Mouse (Mus musculus): Measurements from ENCODE around the gene 4921536K21Rik. TPM values are rescaled to one million over a fixed set of nuclear protein-coding genes. Genes with fewer than 3 reads are reported as not detected.
"Not testable (repeated sequence)": the region's sequence is repeated elsewhere in the genome, so short reads cannot be mapped to it uniquely, and the experiment has no call there.

Gene 4921536K21Rik
- polyA plus RNA-seq, 1 experiment from 2014 or later: not detected

GRCm38 (mm10) chr11:3914109-3914840 lies 19.4 kb upstream of the 4921536K21Rik start, which contains the start of gene Slc35e4:
TSS of gene Slc35e4 (minus strand) at chr11:3914664.
- H3K9me3 ChIP-seq (ENCODE audit: control insufficient read depth, low read length): no peaks in the 10 kb centered on the region
- WGBS: under 1% methylated on average over 28 of the region's 28 CpGs
- H3K4me2 ChIP-seq (ENCODE audit: low read length): peak within 1 kb of the TSS; percentile 96
- ATAC-seq (ENCODE audit: insufficient number of reproducible peaks, insufficient read depth, low FRiP score, low read depth): peak; percentile 55
- H3K27me3 ChIP-seq (ENCODE audit: control insufficient read depth, insufficient read depth, low read length): no peaks in the 10 kb centered on the region
- H3K9ac ChIP-seq (ENCODE audit: low read length): peak within 1 kb of the TSS; percentile 75
- H3K4me1 ChIP-seq (ENCODE audit: control insufficient read depth in 2 of 2, insufficient read depth in 2 of 2, low read length in 2 of 2): peaks cover 29 to 40% of the 10 kb centered on the region in 2 experiments
- peak within 1 kb of the TSS; percentile 56 to 75; a peak in 3 of 4 replicates for H3K27ac ChIP-seq (replicated peaks in 1 of 2; ENCODE audit: control insufficient read depth in 1 of 2, insufficient read depth in 1 of 2, low read depth in 2 of 2, low read length in 2 of 2)
- H3K4me3 ChIP-seq (ENCODE audit: control insufficient read depth in 1 of 2, insufficient read depth in 1 of 2, low read depth in 1 of 2, low read length in 2 of 2): peak within 1 kb of the TSS; percentile 53 to 67
- peaks cover 13% of the 10 kb centered on the region for H3K36me3 ChIP-seq (ENCODE audit: control insufficient read depth, insufficient read depth, low read length)

GRCm38 (mm10) chr11:3913316-3914108 lies 18.6 kb upstream of the 4921536K21Rik start:
- under 1% methylated on average over 62 of the region's 65 CpGs for WGBS
- Histone ChIP-seq H3K4me2 (ENCODE audit: low read length) (peak overlapping the region; percentile 96), H3K4me3 (ENCODE audit: control insufficient read depth in 1 of 2, insufficient read depth in 1 of 2, low read depth in 1 of 2, low read length in 2 of 2) (peak overlapping the region; percentile 53 to 67), H3K27ac (replicated peaks in 1 of 2; ENCODE audit: control insufficient read depth in 1 of 2, insufficient read depth in 1 of 2, low read depth in 2 of 2, low read length in 2 of 2) (peak overlapping the region; percentile 56 to 75; a peak in 3 of 4 replicates), H3K27me3 (ENCODE audit: control insufficient read depth, insufficient read depth, low read length) (no peaks in the 10 kb centered on the region), H3K9me3 (ENCODE audit: control insufficient read depth, low read length) (no peaks in the 10 kb centered on the region), H3K36me3 (ENCODE audit: control insufficient read depth, insufficient read depth, low read length) (peaks cover 10% of the 10 kb centered on the region; the same call in 1 of the 2 replicates), H3K9ac (ENCODE audit: low read length) (peak overlapping the region; percentile 75), H3K4me1 (ENCODE audit: control insufficient read depth in 2 of 2, insufficient read depth in 2 of 2, low read length in 2 of 2) (peaks cover 29 to 40% of the 10 kb centered on the region in 2 experiments)
- ATAC-seq (ENCODE audit: insufficient number of reproducible peaks, insufficient read depth, low FRiP score, low read depth): peak; percentile 84

DNA sequence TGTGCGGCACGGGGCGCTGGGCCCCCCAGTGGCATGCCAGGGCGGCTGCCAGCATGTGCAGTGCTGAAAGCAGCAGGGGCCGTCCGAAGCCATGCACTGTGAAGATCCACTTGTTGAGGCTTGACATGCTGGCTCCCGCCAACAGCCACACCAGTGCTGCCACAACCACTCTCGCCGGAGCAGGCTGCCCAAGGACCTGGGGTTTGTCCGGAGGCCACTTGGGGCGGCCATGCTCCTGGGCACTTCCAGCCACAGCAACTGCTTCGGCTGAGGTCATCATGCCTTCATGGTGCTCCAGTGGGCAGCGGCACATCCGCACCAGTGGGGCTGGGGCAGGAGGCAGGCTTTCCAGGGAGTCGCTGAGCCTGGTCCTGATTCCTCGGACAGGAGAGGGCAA lies 18.0 kb upstream of the 4921536K21Rik start:
- H3K27me3 ChIP-seq (ENCODE audit: control insufficient read depth, insufficient read depth, low read length): no peaks in the 10 kb centered on the region

DNA sequence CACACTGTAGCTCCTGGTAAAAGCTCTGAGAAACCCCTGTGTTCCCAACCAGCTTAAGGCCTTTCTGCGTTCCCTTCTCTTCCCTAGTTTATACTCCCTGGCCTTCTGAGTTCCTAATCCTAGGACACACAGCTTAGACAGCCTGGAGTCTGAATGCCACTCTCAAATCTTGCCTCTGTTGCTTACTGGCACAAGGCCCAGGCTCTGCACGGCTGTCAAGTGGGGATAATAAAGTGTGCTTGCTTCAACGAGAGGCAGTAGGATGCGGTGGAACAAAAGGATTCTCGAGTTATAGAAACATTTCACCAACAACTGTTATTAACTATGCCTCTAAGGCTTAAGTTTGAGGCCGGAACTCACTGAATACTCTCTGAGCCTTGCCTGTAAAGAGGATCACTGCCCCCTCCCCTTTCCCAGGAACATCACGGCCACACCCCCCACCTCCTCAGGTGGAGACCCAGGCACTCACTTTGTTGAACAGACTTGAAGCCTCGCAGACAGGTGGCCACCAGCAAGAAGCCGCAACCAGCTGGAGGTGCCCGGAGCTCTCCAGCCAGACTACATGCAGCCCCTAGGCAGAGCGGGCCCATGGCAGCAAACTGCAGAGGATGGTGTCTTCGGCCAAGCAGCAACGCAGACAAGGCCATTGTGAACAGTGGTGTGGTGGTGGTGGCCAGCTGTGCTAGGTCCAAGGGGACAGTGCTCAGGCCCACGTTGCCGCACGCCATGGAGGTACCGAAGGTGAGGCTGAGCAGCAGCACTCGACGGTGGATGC lies 17.4 kb upstream of the 4921536K21Rik start:
- 0 out of 4 replicates have a peak overlapping the region, but pooled peaks of 1 of the 2 experiments have one; percentile 23 for H3K27ac ChIP-seq (replicated peaks in 1 of 2; ENCODE audit: control insufficient read depth in 1 of 2, insufficient read depth in 1 of 2, low read depth in 2 of 2, low read length in 2 of 2)

More for the DNA sequence above, 18.0 kb upstream of the 4921536K21Rik start:
- WGBS: 4% methylated on average over 16 of the region's 16 CpGs
- no peaks in the 10 kb centered on the region for H3K9me3 ChIP-seq (ENCODE audit: control insufficient read depth, low read length)
- peak overlapping the region; percentile 96 for H3K4me2 ChIP-seq (ENCODE audit: low read length)
- no peak for ATAC-seq (ENCODE audit: insufficient number of reproducible peaks, insufficient read depth, low FRiP score, low read depth)
- H3K4me3 ChIP-seq (ENCODE audit: control insufficient read depth in 1 of 2, insufficient read depth in 1 of 2, low read depth in 1 of 2, low read length in 2 of 2): peak overlapping the region; percentile 53 to 67
- H3K36me3 ChIP-seq (ENCODE audit: control insufficient read depth, insufficient read depth, low read length): peaks cover 10% of the 10 kb centered on the region; the same call in 1 of the 2 replicates
- peaks cover 29 to 40% of the 10 kb centered on the region in 2 experiments for H3K4me1 ChIP-seq (ENCODE audit: control insufficient read depth in 2 of 2, insufficient read depth in 2 of 2, low read length in 2 of 2)
- H3K27ac ChIP-seq (replicated peaks in 1 of 2; ENCODE audit: control insufficient read depth in 1 of 2, insufficient read depth in 1 of 2, low read depth in 2 of 2, low read length in 2 of 2): no peak overlapping the region
- H3K9ac ChIP-seq (ENCODE audit: low read length): peak overlapping the region; percentile 75

DNA sequence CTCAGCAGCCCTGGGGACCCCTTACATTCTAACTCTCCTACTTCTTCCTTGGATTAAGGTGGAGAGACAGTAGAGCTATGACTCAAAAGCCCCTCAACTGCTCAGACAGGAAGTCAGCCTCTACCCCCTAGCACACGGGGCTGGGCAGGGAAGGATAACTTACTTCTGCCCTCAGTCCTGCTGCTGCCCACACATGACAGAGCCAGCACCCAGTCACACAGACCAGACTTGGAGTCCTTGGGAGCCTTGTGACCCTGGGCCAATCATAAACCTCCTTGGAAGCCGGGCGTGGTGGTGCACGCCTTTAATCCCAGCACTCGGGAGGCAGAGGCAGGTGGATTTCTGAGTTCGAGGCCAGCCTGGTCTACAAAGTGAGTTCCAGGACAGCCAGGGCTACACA lies 16.5 kb upstream of the 4921536K21Rik start:
- not testable (repeated sequence) for H3K27me3 ChIP-seq (ENCODE audit: control insufficient read depth, insufficient read depth, low read length); H3K36me3 ChIP-seq (ENCODE audit: control insufficient read depth, insufficient read depth, low read length); H3K9ac ChIP-seq (ENCODE audit: low read length); H3K4me3 ChIP-seq (ENCODE audit: control insufficient read depth in 1 of 2, insufficient read depth in 1 of 2, low read depth in 1 of 2, low read length in 2 of 2); ATAC-seq (ENCODE audit: insufficient number of reproducible peaks, insufficient read depth, low FRiP score, low read depth); H3K9me3 ChIP-seq (ENCODE audit: control insufficient read depth, low read length)
- 85% methylated on average over 5 of the region's 6 CpGs for WGBS
- H3K27ac ChIP-seq (replicated peaks in 1 of 2; ENCODE audit: control insufficient read depth in 1 of 2, insufficient read depth in 1 of 2, low read depth in 2 of 2, low read length in 2 of 2): 0 out of 4 replicates have a peak overlapping the region, but pooled peaks of 1 of the 2 experiments have one; percentile 17
- H3K4me1 ChIP-seq (ENCODE audit: control insufficient read depth in 2 of 2, insufficient read depth in 2 of 2, low read length in 2 of 2): peaks cover 29 to 40% of the 10 kb centered on the region in 2 experiments
- peak overlapping the region; percentile 96; the same call in 1 of the 2 replicates for H3K4me2 ChIP-seq (ENCODE audit: low read length)

More for the DNA sequence above, 17.4 kb upstream of the 4921536K21Rik start:
- Histone ChIP-seq H3K4me1 (ENCODE audit: control insufficient read depth in 2 of 2, insufficient read depth in 2 of 2, low read length in 2 of 2) (peaks cover 29 to 40% of the 10 kb centered on the region in 2 experiments), H3K4me3 (ENCODE audit: control insufficient read depth in 1 of 2, insufficient read depth in 1 of 2, low read depth in 1 of 2, low read length in 2 of 2) (peak overlapping the region; percentile 53 to 67), H3K27me3 (ENCODE audit: control insufficient read depth, insufficient read depth, low read length) (no peaks in the 10 kb centered on the region), H3K4me2 (ENCODE audit: low read length) (peak overlapping the region; percentile 96), H3K9me3 (ENCODE audit: control insufficient read depth, low read length) (no peaks in the 10 kb centered on the region), H3K9ac (ENCODE audit: low read length) (peak overlapping the region; percentile 75), H3K36me3 (ENCODE audit: control insufficient read depth, insufficient read depth, low read length) (peaks cover 11% of the 10 kb centered on the region; the same call in 1 of the 2 replicates)
- 17% methylated on average over 19 of the region's 19 CpGs for WGBS
- no peak for ATAC-seq (ENCODE audit: insufficient number of reproducible peaks, insufficient read depth, low FRiP score, low read depth)

- 37% methylated on average over 5 of the region's 5 CpGs for WGBS
- no peaks in the 10 kb centered on the region for H3K9me3 ChIP-seq (ENCODE audit: control insufficient read depth, low read length)
- H3K27ac ChIP-seq (replicated peaks in 1 of 2; ENCODE audit: control insufficient read depth in 1 of 2, insufficient read depth in 1 of 2, low read depth in 2 of 2, low read length in 2 of 2): peak overlapping the region; percentile 3 to 35; a peak in 2 of 4 replicates
- H3K36me3 ChIP-seq (ENCODE audit: control insufficient read depth, insufficient read depth, low read length): peaks cover 9% of the 10 kb centered on the region; the same call in 1 of the 2 replicates
- no peak for ATAC-seq (ENCODE audit: insufficient number of reproducible peaks, insufficient read depth, low FRiP score, low read depth)
- peak overlapping the region; percentile 96 for H3K4me2 ChIP-seq (ENCODE audit: low read length)
- no peaks in the 10 kb centered on the region for H3K27me3 ChIP-seq (ENCODE audit: control insufficient read depth, insufficient read depth, low read length)
- H3K9ac ChIP-seq (ENCODE audit: low read length): peak overlapping the region; percentile 41; the same call in 1 of the 2 replicates
- H3K4me1 ChIP-seq (ENCODE audit: control insufficient read depth in 2 of 2, insufficient read depth in 2 of 2, low read length in 2 of 2): peaks cover 29 to 34% of the 10 kb centered on the region in 2 experiments
- no peak overlapping the region for H3K4me3 ChIP-seq (ENCODE audit: control insufficient read depth in 1 of 2, insufficient read depth in 1 of 2, low read depth in 1 of 2, low read length in 2 of 2)
Measured at GRCm38 (mm10) chr11:3910513-3911310, 15.8 kb upstream of the 4921536K21Rik start.

Measured in heart, embryonic 14.5 days (tissue).